Mouse (Mus musculus): ENCODE results near the gene Gria1. TPM values are rescaled to one million over a fixed set of nuclear protein-coding genes. Genes with fewer than 3 reads are reported as not detected.

The Gria1 gene
- polyA plus RNA-seq, 1 experiment from 2014 or later = 2.5 TPM

DNA sequence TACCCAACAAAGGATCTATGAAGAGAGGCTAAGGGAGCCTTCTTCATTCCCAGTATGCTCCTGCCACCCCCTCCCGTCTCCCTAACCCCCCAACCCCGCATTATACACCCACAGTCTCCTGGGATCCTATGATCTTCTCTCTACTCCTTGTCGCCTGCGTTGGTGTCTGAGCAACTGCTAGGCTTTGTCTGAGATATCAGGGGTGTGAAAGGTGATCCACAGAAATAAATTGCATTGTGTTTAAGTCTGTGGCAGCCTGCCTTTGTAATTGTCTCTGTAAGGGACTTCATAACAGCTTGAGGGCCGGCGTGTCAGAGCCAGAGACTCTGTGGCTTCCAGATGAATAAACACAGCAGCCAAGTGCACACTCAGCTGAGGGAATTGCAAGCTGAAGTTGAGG lies 61.0 kb downstream of the Gria1 start:
- Histone ChIP-seq H3K4me2 (replicated peaks) (no peak overlapping the region), H3K4me1 (no peaks in the 10 kb centered on the region), H3K36me3 (no peaks in the 10 kb centered on the region), H3K9ac (no peak overlapping the region), H3K9me3 (no peaks in the 10 kb centered on the region), H3K27me3 (no peaks in the 10 kb centered on the region), H3K27ac (no peak overlapping the region), H3K4me3 (no peak overlapping the region)
- no peak for ATAC-seq (ENCODE audit: low FRiP score, low read depth)
- WGBS = 80% methylated on average over 6 of the region's 6 CpGs

DNA sequence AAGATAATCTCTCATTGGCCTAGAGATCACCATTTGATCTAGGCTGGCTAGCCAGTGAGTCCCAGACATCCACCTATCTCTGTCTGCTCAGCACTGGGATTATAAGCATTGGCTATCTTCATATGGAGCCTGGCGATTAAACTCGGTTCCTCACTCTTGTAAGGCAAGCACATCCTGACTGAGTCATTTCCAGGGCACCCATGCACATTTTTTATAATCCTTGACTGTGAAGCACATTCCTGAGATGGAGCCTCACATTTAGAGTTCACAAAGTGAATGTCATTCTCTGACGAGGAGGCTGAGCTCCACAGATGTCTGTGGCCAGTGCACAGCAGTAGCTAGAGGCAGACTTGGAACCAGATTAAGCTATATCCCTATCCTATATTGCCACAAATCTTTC lies 68.2 kb downstream of the Gria1 start:
- Histone ChIP-seq H3K4me1 (no peaks in the 10 kb centered on the region), H3K9me3 (no peaks in the 10 kb centered on the region), H3K4me2 (replicated peaks) (no peak overlapping the region), H3K27me3 (no peaks in the 10 kb centered on the region), H3K9ac (no peak overlapping the region), H3K4me3 (no peak overlapping the region), H3K36me3 (no peaks in the 10 kb centered on the region), H3K27ac (no peak overlapping the region)
- no peak for ATAC-seq (ENCODE audit: low FRiP score, low read depth)
- 81% methylated on average over 3 of the region's 3 CpGs for WGBS

GRCm38 (mm10) chr11:57089527-57089926 lies 78.3 kb downstream of the Gria1 start:
- Histone ChIP-seq H3K27ac (no peak overlapping the region), H3K4me2 (replicated peaks) (no peak overlapping the region), H3K36me3 (no peaks in the 10 kb centered on the region), H3K9ac (no peak overlapping the region), H3K9me3 (no peaks in the 10 kb centered on the region), H3K4me3 (no peak overlapping the region), H3K27me3 (no peaks in the 10 kb centered on the region), H3K4me1 (no peaks in the 10 kb centered on the region)
- WGBS = 79% methylated on average over 5 of the region's 5 CpGs
- no peak for ATAC-seq (ENCODE audit: low FRiP score, low read depth)

GRCm38 (mm10) chr11:57090705-57091104 lies 79.5 kb downstream of the Gria1 start:
- Histone ChIP-seq H3K27me3 (no peaks in the 10 kb centered on the region), H3K4me2 (replicated peaks) (no peak overlapping the region), H3K4me1 (no peaks in the 10 kb centered on the region), H3K27ac (no peak overlapping the region), H3K9me3 (no peaks in the 10 kb centered on the region), H3K9ac (no peak overlapping the region), H3K4me3 (no peak overlapping the region), H3K36me3 (no peaks in the 10 kb centered on the region)
- no peak for ATAC-seq (ENCODE audit: low FRiP score, low read depth)

GRCm38 (mm10) chr11:57091276-57091914 lies 80.2 kb downstream of the Gria1 start:
- no peak overlapping the region for H3K4me3 ChIP-seq
- H3K9ac ChIP-seq = no peak overlapping the region
- H3K27me3 ChIP-seq = no peaks in the 10 kb centered on the region
- H3K4me1 ChIP-seq = no peaks in the 10 kb centered on the region
- H3K36me3 ChIP-seq = no peaks in the 10 kb centered on the region
- H3K9me3 ChIP-seq = no peaks in the 10 kb centered on the region
- H3K27ac ChIP-seq = no peak overlapping the region
- no peak for ATAC-seq (ENCODE audit: low FRiP score, low read depth)
- no peak overlapping the region for H3K4me2 ChIP-seq (replicated peaks)
- 74% methylated on average over 3 of the region's 3 CpGs for WGBS

DNA sequence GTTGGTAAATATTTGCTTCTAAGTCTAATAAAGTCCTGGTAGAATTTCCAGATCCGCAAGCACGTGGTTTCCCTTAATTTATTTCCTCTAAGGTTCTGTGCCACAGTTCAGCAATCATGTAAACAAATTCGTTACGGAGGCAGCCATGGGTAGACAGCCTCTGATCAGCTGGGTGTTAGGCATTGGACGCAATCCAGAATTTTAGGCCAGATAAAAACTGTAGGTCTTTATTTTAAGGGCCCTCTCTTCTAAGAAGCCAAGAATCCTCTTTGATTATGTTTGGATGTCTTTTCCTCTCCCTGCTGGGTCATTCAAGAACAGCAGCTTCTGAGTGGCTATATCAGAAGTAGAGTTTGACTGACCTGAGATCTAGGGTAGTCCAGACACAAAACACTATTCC lies 89.3 kb downstream of the Gria1 start:
- no peaks in the 10 kb centered on the region for H3K4me1 ChIP-seq
- no peak overlapping the region for H3K4me2 ChIP-seq (replicated peaks)
- WGBS = 74% methylated on average over 5 of the region's 5 CpGs
- H3K9me3 ChIP-seq = no peaks in the 10 kb centered on the region
- no peak overlapping the region for H3K27ac ChIP-seq
- H3K9ac ChIP-seq = no peak overlapping the region
- H3K36me3 ChIP-seq = no peaks in the 10 kb centered on the region
- H3K4me3 ChIP-seq = no peak overlapping the region
- no peak for ATAC-seq (ENCODE audit: low FRiP score, low read depth)
- H3K27me3 ChIP-seq = no peaks in the 10 kb centered on the region

- no peak overlapping the region for H3K4me3 ChIP-seq
- 76% methylated on average over 5 of the region's 5 CpGs for WGBS
- H3K9me3 ChIP-seq = no peaks in the 10 kb centered on the region
- H3K4me1 ChIP-seq = no peaks in the 10 kb centered on the region
- H3K9ac ChIP-seq = no peak overlapping the region
- no peak overlapping the region for H3K27ac ChIP-seq
- ATAC-seq (ENCODE audit: low FRiP score, low read depth) = no peak
- no peaks in the 10 kb centered on the region for H3K36me3 ChIP-seq
- H3K4me2 ChIP-seq (replicated peaks) = no peak overlapping the region
- no peaks in the 10 kb centered on the region for H3K27me3 ChIP-seq
Observed at GRCm38 (mm10) chr11:57103751-57104254, 92.6 kb downstream of the Gria1 start.

DNA sequence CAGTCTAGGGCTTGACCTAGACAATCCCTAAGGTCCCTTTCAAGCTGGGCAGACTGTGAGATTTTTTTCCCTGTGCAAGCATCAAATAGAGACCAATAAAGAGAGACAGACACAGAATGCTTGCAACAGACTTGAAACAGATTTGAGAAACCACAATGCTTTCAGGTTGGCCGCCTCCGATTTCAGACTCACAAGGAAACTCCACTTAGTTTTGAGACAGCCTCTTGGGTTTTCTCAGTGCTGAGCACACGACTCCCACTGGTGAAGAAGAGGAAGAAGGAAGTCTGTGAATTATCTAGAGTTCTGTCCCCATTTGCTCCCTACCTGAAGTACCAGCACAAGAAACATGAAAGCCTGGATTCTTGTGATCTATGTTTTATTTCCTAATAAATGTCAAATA lies 94.5 kb downstream of the Gria1 start:
- WGBS = 63% methylated on average over 3 of the region's 3 CpGs

DNA sequence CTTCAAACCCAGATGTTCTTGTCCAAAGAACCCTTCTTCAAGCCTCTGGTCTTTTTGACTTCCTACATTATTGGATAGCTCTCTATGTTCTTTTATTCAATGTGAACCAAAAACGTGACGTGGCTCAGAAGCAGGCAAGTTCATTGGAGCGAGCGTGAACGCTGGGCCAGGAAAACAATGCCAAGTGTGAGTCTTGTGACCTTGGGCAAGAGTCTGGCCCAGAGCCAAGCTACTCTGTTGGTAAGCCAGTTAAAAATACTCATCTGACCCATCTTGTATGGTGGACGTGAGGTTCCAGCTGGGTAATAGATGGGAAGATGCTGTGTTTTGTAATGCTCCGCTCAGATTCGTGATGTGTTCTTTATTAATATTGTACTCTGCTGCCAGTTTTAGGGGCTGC lies 101.2 kb downstream of the Gria1 start:
- no peak for ATAC-seq (ENCODE audit: low FRiP score, low read depth)
- Histone ChIP-seq H3K9me3 (no peaks in the 10 kb centered on the region), H3K4me2 (replicated peaks) (no peak overlapping the region), H3K27me3 (no peaks in the 10 kb centered on the region), H3K9ac (no peak overlapping the region), H3K36me3 (no peaks in the 10 kb centered on the region), H3K27ac (no peak overlapping the region), H3K4me3 (no peak overlapping the region), H3K4me1 (no peaks in the 10 kb centered on the region)
- WGBS = 89% methylated on average over 8 of the region's 8 CpGs

More for the DNA sequence above, 94.5 kb downstream of the Gria1 start:
- Histone ChIP-seq H3K4me3 (no peak overlapping the region), H3K9me3 (no peaks in the 10 kb centered on the region), H3K27ac (no peak overlapping the region), H3K4me1 (no peaks in the 10 kb centered on the region), H3K27me3 (no peaks in the 10 kb centered on the region), H3K36me3 (no peaks in the 10 kb centered on the region), H3K4me2 (replicated peaks) (no peak overlapping the region), H3K9ac (no peak overlapping the region)
- no peak for ATAC-seq (ENCODE audit: low FRiP score, low read depth)

- Histone ChIP-seq H3K36me3 (no peaks in the 10 kb centered on the region), H3K9me3 (no peaks in the 10 kb centered on the region), H3K4me2 (replicated peaks) (no peak overlapping the region), H3K4me3 (no peak overlapping the region), H3K9ac (no peak overlapping the region), H3K27ac (no peak overlapping the region), H3K4me1 (no peaks in the 10 kb centered on the region), H3K27me3 (no peaks in the 10 kb centered on the region)
- ATAC-seq (ENCODE audit: low FRiP score, low read depth) = no peak
- 83% methylated on average over 5 of the region's 5 CpGs for WGBS
Observed at GRCm38 (mm10) chr11:57114410-57114809, 103.2 kb downstream of the Gria1 start.

GRCm38 (mm10) chr11:57127066-57127465 lies 115.9 kb downstream of the Gria1 start:
- Histone ChIP-seq H3K36me3 (no peaks in the 10 kb centered on the region), H3K9me3 (no peaks in the 10 kb centered on the region), H3K9ac (no peak overlapping the region), H3K27ac (no peak overlapping the region), H3K4me1 (0 out of 2 replicates have a peak, but pooled peaks cover 3% of the 10 kb centered on the region), H3K4me2 (replicated peaks) (no peak overlapping the region), H3K27me3 (no peaks in the 10 kb centered on the region), H3K4me3 (no peak overlapping the region)
- WGBS = 69% methylated on average over 8 of the region's 8 CpGs
- no peak for ATAC-seq (ENCODE audit: low FRiP score, low read depth)

GRCm38 (mm10) chr11:57140162-57140780 lies 129.1 kb downstream of the Gria1 start:
- H3K4me3 ChIP-seq = no peak overlapping the region
- no peak overlapping the region for H3K27ac ChIP-seq
- no peaks in the 10 kb centered on the region for H3K36me3 ChIP-seq
- H3K4me1 ChIP-seq = no peaks in the 10 kb centered on the region
- no peaks in the 10 kb centered on the region for H3K27me3 ChIP-seq
- 85% methylated on average over 14 of the region's 14 CpGs for WGBS
- no peak overlapping the region for H3K4me2 ChIP-seq (replicated peaks)
- no peak overlapping the region for H3K9ac ChIP-seq
- no peak for ATAC-seq (ENCODE audit: low FRiP score, low read depth)
- H3K9me3 ChIP-seq = no peaks in the 10 kb centered on the region

DNA sequence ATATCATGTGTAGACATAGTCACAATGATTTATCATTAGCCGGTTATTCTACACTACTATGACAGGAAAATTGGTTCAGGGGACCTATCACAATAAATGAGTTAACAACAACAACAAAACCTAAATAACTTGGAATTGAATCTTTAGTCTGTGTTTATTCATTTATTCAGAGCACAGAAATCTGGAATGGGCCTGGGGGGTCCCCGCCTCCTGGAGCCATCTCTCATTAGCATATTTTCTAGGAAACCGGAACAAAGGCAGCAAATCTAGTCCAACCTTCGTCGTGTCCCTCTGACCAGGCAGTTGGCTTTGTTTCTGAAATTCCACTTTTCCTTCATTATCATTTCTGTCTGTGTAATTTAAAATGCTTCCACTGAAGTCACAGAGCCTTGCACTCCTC lies 132.5 kb downstream of the Gria1 start:
- H3K4me3 ChIP-seq = no peak overlapping the region
- WGBS = 84% methylated on average over 5 of the region's 5 CpGs
- H3K4me2 ChIP-seq (replicated peaks) = no peak overlapping the region
- no peaks in the 10 kb centered on the region for H3K4me1 ChIP-seq
- H3K36me3 ChIP-seq = no peaks in the 10 kb centered on the region
- H3K9ac ChIP-seq = no peak overlapping the region
- no peaks in the 10 kb centered on the region for H3K27me3 ChIP-seq
- H3K27ac ChIP-seq = no peak overlapping the region
- no peak for ATAC-seq (ENCODE audit: low FRiP score, low read depth)
- no peaks in the 10 kb centered on the region for H3K9me3 ChIP-seq
